ENCODE assay signal across 30 mouse cellular contexts in the genomic region with DNA sequence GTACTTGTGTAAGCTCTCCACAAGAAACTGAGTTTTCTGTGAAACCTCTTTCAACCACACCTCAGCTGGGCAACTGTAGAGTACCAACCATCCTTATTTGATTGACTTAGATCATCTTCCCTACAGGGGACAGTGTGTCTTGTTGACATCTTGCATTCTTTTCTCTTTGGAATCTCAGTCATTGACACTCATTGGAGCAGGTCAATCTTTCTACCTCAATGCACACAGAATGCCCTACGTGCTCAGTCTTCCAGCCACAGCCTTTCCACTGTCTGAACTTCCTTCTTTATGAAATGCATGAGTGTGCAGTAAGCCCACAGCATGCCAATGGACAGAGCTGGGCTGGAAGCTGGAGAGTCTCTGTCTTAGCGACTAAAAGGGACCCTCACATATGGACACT. TPM values are rescaled to one million over a fixed set of nuclear protein-coding genes. Genes with fewer than 3 reads are reported as not detected.
DNase-seq lines count a peak whose midpoint lies in the region; ATAC-seq lines count a peak whose summit lies in the region.
"Had no signal": no experiment of that assay in that cellular context is flagged by ENCODE, and none has a peak within 500 bp of the region (broad histone marks: within the 10 kb centered on the region; RNA-seq: fewer than 3 reads in every experiment).

No protein-coding gene starts in this region.

- DNase-seq in intestine, embryonic 14.5 days (ENCODE audit: low spot score) = peak; percentile 13
- DNase-seq in Muller cell, postnatal 12 days (ENCODE audit: inconsistent ontology term) = peak; percentile 81
- DNase-seq in retina, embryonic 14.5 days (ENCODE audit: low spot score) = peak; percentile 49
- DNase-seq in ovary, postnatal 36 days (ENCODE audit: low spot score) = no peak
- DNase-seq in layer of hippocampus, adult 18-20 months (ENCODE audit: low spot score in 2 of 2) = no peak
- DNase-seq: adrenal gland, adult 8-10 months; cerebellum, adult 11 months; cerebellum, adult 8-10 months; cerebellum, postnatal 14 days; embryo, embryonic 11 days; gastrocnemius, adult 2 months; gastrocnemius, postnatal 25 days; heart, postnatal 10 days; heart, postnatal 4 days had no signal

- H3K27me3 ChIP-seq in intestine, embryonic 14.5 days (replicated peaks; ENCODE audit: control insufficient read depth, insufficient read depth, low read length) = no peaks in the 10 kb centered on the region
- no peaks in the 10 kb centered on the region for H3K27me3 ChIP-seq in intestine, embryonic 16.5 days (replicated peaks; ENCODE audit: control insufficient read depth, insufficient read depth, low read length)
- H3K27me3 ChIP-seq in kidney, embryonic 15.5 days = no peaks in the 10 kb centered on the region
- H3K27me3 ChIP-seq: embryonic facial prominence, embryonic 15.5 days; hindbrain, embryonic 12.5 days had no signal

- H3K27ac ChIP-seq in intestine, embryonic 14.5 days (ENCODE audit: low read depth) = no peak overlapping the region
- no peak overlapping the region for H3K27ac ChIP-seq in intestine, embryonic 16.5 days (ENCODE audit: low read length)
- no peak overlapping the region for H3K27ac ChIP-seq in kidney, embryonic 15.5 days
- H3K27ac ChIP-seq: embryonic facial prominence, embryonic 15.5 days; forebrain, embryonic 10.5 days; gastrocnemius, adult 2 months; heart, embryonic 10.5 days; hindbrain, embryonic 12.5 days had no signal

- H3K4me2 ChIP-seq in intestine, embryonic 14.5 days (ENCODE audit: low read length) = no peak overlapping the region
- no peak overlapping the region for H3K4me2 ChIP-seq in intestine, embryonic 16.5 days (ENCODE audit: low read depth, low read length)
- no peak overlapping the region for H3K4me2 ChIP-seq in kidney, embryonic 15.5 days
- H3K4me2 ChIP-seq: embryonic facial prominence, embryonic 15.5 days; hindbrain, embryonic 12.5 days had no signal

- H3K9me3 ChIP-seq in intestine, embryonic 14.5 days (ENCODE audit: control insufficient read depth, low read length) = no peaks in the 10 kb centered on the region
- H3K9me3 ChIP-seq in intestine, embryonic 16.5 days (ENCODE audit: control insufficient read depth, low read length) = no peaks in the 10 kb centered on the region
- peaks cover 4% of the 10 kb centered on the region for H3K9me3 ChIP-seq in kidney, embryonic 15.5 days (replicated peaks)
- H3K9me3 ChIP-seq: hindbrain, embryonic 12.5 days had no signal

- no peak overlapping the region for H3K4me3 ChIP-seq in intestine, embryonic 14.5 days (ENCODE audit: low read depth, low read length)
- no peak overlapping the region for H3K4me3 ChIP-seq in intestine, embryonic 16.5 days (ENCODE audit: low read length)
- no peak overlapping the region for H3K4me3 ChIP-seq in kidney, embryonic 15.5 days (replicated peaks)
- H3K4me3 ChIP-seq: embryonic facial prominence, embryonic 15.5 days; erythroblast, embryonic 14.5 days; forebrain, embryonic 10.5 days; gastrocnemius, adult 2 months; heart, embryonic 10.5 days; hindbrain, embryonic 12.5 days had no signal

- no peaks in the 10 kb centered on the region for H3K4me1 ChIP-seq in intestine, embryonic 14.5 days (replicated peaks; ENCODE audit: control insufficient read depth, insufficient read depth, low read length)
- H3K4me1 ChIP-seq in intestine, embryonic 16.5 days (ENCODE audit: control insufficient read depth, insufficient read depth, low read length) = no peaks in the 10 kb centered on the region
- H3K4me1 ChIP-seq in kidney, embryonic 15.5 days = peaks cover 4% of the 10 kb centered on the region; the same call in 1 of the 2 replicates
- H3K4me1 ChIP-seq: embryonic facial prominence, embryonic 15.5 days; forebrain, embryonic 10.5 days; heart, embryonic 10.5 days; hindbrain, embryonic 12.5 days had no signal

- WGBS in intestine, embryonic 14.5 days = 84% methylated on average over 2 of the region's 2 CpGs
- 79% methylated on average over 2 of the region's 2 CpGs for WGBS in intestine, embryonic 16.5 days
- WGBS in kidney, embryonic 15.5 days = 67% methylated on average over 2 of the region's 2 CpGs

- no peaks in the 10 kb centered on the region for H3K36me3 ChIP-seq in intestine, embryonic 14.5 days (ENCODE audit: control insufficient read depth, insufficient read depth, low read length)
- H3K36me3 ChIP-seq in intestine, embryonic 16.5 days (ENCODE audit: control insufficient read depth, insufficient read depth, low read length) = no peaks in the 10 kb centered on the region
- H3K36me3 ChIP-seq in kidney, embryonic 15.5 days = no peaks in the 10 kb centered on the region
- H3K36me3 ChIP-seq: embryonic facial prominence, embryonic 15.5 days; forebrain, embryonic 10.5 days; heart, embryonic 10.5 days; hindbrain, embryonic 12.5 days had no signal

- H3K9ac ChIP-seq in intestine, embryonic 14.5 days (ENCODE audit: low read length) = no peak overlapping the region
- no peak overlapping the region for H3K9ac ChIP-seq in intestine, embryonic 16.5 days (ENCODE audit: low read depth, low read length)
- no peak overlapping the region for H3K9ac ChIP-seq in kidney, embryonic 15.5 days
- H3K9ac ChIP-seq: embryonic facial prominence, embryonic 15.5 days; hindbrain, embryonic 12.5 days had no signal

- ATAC-seq in intestine, embryonic 14.5 days (replicated peaks; ENCODE audit: low FRiP score, low TSS enrichment, low read depth) = no peak
- ATAC-seq in intestine, embryonic 16.5 days = no peak
- ATAC-seq in kidney, embryonic 15.5 days (replicated peaks; ENCODE audit: low FRiP score) = peak; percentile 79; the same call in 1 of the 2 replicates
- ATAC-seq: forebrain, embryonic 14.5 days had no signal

RNA-seq across cellular contexts. Expression of a gene that starts 22.4 kb away (rescaled TPM):
- polyA plus RNA-seq in intestine, embryonic 14.5 days (2014; fragmentation: Nextera tagmentation; extraction: Ambion mirVana) = 0.31 TPM in 2 replicates
- polyA plus RNA-seq in intestine, embryonic 16.5 days (2015; fragmentation: Nextera tagmentation; extraction: Ambion mirVana) = 1.5 and 1.8 TPM in 2 replicates
- 0.28 TPM in 1 of 2 replicates, not detected in the other for polyA plus RNA-seq in kidney, embryonic 15.5 days (2015; fragmentation: Nextera tagmentation; extraction: Ambion mirVana)
- total RNA-seq in layer of hippocampus, adult 18-20 months (2021) = not detected
- total RNA-seq: adrenal gland, adult 8-10 months; adrenal gland, postnatal 4 days; common myeloid progenitor, adult 5-6 weeks; gastrocnemius, adult 2 months; gastrocnemius, postnatal 25 days; granulocyte monocyte progenitor cell, adult 5-6 weeks; heart, postnatal 10 days; heart, postnatal 4 days; MEL had no signal
- polyA plus RNA-seq: brain, embryonic 14.5 days; C2C12; embryonic facial prominence, embryonic 11.5 days; erythroblast, embryonic 14.5 days; forebrain, embryonic 10.5 days; forebrain, embryonic 14.5 days; heart, embryonic 10.5 days; heart, embryonic 14.5 days; hindbrain, embryonic 12.5 days had no signal

RNA-seq across cellular contexts. Expression of a gene that starts 29.9 kb away (rescaled TPM):
- polyA plus RNA-seq in intestine, embryonic 14.5 days (2014; fragmentation: Nextera tagmentation; extraction: Ambion mirVana) = 14.9 and 22.9 TPM in 2 replicates
- 734 and 860 TPM in 2 replicates for polyA plus RNA-seq in intestine, embryonic 16.5 days (2015; fragmentation: Nextera tagmentation; extraction: Ambion mirVana)
- polyA plus RNA-seq in kidney, embryonic 15.5 days (2015; fragmentation: Nextera tagmentation; extraction: Ambion mirVana) = 43.5 and 86.9 TPM in 2 replicates
- under 1 TPM; 0.53 to 0.74 TPM for total RNA-seq in layer of hippocampus, adult 18-20 months (2021)
- total RNA-seq: common myeloid progenitor, adult 5-6 weeks; granulocyte monocyte progenitor cell, adult 5-6 weeks had no signal
- polyA plus RNA-seq: embryonic facial prominence, embryonic 11.5 days; erythroblast, embryonic 14.5 days had no signal

RNA-seq across cellular contexts. Expression of a gene that starts 50.9 kb away (rescaled TPM):
- polyA plus RNA-seq in intestine, embryonic 14.5 days (2014; fragmentation: Nextera tagmentation; extraction: Ambion mirVana) = 0.11 TPM in 1 of 2 replicates, not detected in the other
- polyA plus RNA-seq in intestine, embryonic 16.5 days (2015; fragmentation: Nextera tagmentation; extraction: Ambion mirVana) = 0.15 TPM in 1 of 2 replicates, not detected in the other
- 0.33 and 0.43 TPM in 2 replicates for polyA plus RNA-seq in kidney, embryonic 15.5 days (2015; fragmentation: Nextera tagmentation; extraction: Ambion mirVana)
- under 1 TPM in 1 of 2 experiments, not detected in 1; 0.17 TPM for total RNA-seq in layer of hippocampus, adult 18-20 months (2021)
- total RNA-seq: common myeloid progenitor, adult 5-6 weeks; gastrocnemius, adult 2 months; gastrocnemius, postnatal 25 days; granulocyte monocyte progenitor cell, adult 5-6 weeks; MEL had no signal
- polyA plus RNA-seq: C2C12; erythroblast, embryonic 14.5 days had no signal

Comparison
In these comparisons a context has a peak if more than half of its experiments do, and no peak if none do; other contexts are left out.
1. DNase-seq: peak in intestine, embryonic 14.5 days (single experiment), Muller cell, postnatal 12 days (single experiment) and retina, embryonic 14.5 days (single experiment); none in ovary, postnatal 36 days (single experiment) and layer of hippocampus, adult 18-20 months (0 of 2).